Mouse (Mus musculus): ENCODE results near the gene Gm7735. TPM values are rescaled to one million over a fixed set of nuclear protein-coding genes. Genes with fewer than 3 reads are reported as not detected.
"Not testable (repeated sequence)": the region's sequence is repeated elsewhere in the genome, so short reads cannot be mapped to it uniquely, and the experiment has no call there.

Gene Gm7735
- polyA plus RNA-seq (2015; fragmentation: Nextera tagmentation; extraction: Ambion mirVana) = not detected in 2 replicates

- ATAC-seq; H3K27ac ChIP-seq (ENCODE audit: low read length); H3K4me2 ChIP-seq (ENCODE audit: low read length); H3K4me1 ChIP-seq (ENCODE audit: control insufficient read depth, insufficient read depth, low read length); H3K9ac ChIP-seq (ENCODE audit: low read depth, low read length); H3K27me3 ChIP-seq (ENCODE audit: control insufficient read depth, insufficient read depth, low read depth, low read length); H3K9me3 ChIP-seq (replicated peaks; ENCODE audit: control insufficient read depth, low read length, poor library complexity, severe bottlenecking); H3K4me3 ChIP-seq (ENCODE audit: low read depth, low read length); H3K36me3 ChIP-seq (ENCODE audit: control insufficient read depth, insufficient read depth, low read length): not testable (repeated sequence)
Measured at GRCm38 (mm10) chr16:89169190-89169589, at the start of gene Gm7735. Gene Gm7735, plus strand, starts transcription at chr16:89169490.

DNA sequence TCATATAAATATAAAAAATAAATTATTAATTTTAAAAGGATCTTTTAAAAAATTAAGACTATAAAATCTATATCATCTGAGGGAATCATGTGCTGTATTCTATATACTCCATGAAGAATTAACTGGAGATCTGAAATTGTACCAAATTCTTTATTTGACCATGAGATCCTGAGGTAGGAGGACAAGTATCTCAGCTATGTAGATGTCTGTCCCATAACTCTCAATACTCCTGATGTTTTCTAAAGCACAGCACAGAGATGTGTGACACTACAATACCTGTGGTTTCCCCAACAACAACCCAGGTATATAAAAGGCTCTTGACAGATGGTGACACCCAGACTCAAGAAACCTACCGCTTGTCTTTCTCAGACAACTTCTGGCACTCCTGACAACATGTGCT, 28.7 kb upstream of the Gm7735 start, which contains the start of gene Gm6358:
TSS of gene Gm6358 (plus strand) at position 301 of the 400 bp plus-strand sequence.
- no peak for ATAC-seq
- Histone ChIP-seq H3K9me3 (replicated peaks; ENCODE audit: control insufficient read depth, low read length, poor library complexity, severe bottlenecking) (no peaks in the 10 kb centered on the region), H3K4me1 (ENCODE audit: control insufficient read depth, insufficient read depth, low read length) (no peaks in the 10 kb centered on the region), H3K4me3 (ENCODE audit: low read depth, low read length) (no peak within 1 kb of the TSS), H3K27ac (ENCODE audit: low read length) (no peak within 1 kb of the TSS), H3K4me2 (ENCODE audit: low read length) (no peak within 1 kb of the TSS), H3K9ac (ENCODE audit: low read depth, low read length) (no peak within 1 kb of the TSS), H3K36me3 (ENCODE audit: control insufficient read depth, insufficient read depth, low read length) (no peaks in the 10 kb centered on the region), H3K27me3 (ENCODE audit: control insufficient read depth, insufficient read depth, low read depth, low read length) (no peaks in the 10 kb centered on the region)
- 100% methylated on average over 1 of the region's 1 CpGs for WGBS

GRCm38 (mm10) chr16:89150786-89151185, 18.5 kb upstream of the Gm7735 start, which contains the start of gene Gm10061:
Gene Gm10061, plus strand, starts transcription at chr16:89151086.
- Histone ChIP-seq H3K4me1 (ENCODE audit: control insufficient read depth, insufficient read depth, low read length) (no peaks in the 10 kb centered on the region), H3K9me3 (replicated peaks; ENCODE audit: control insufficient read depth, low read length, poor library complexity, severe bottlenecking) (no peaks in the 10 kb centered on the region), H3K27me3 (ENCODE audit: control insufficient read depth, insufficient read depth, low read depth, low read length) (no peaks in the 10 kb centered on the region), H3K27ac (ENCODE audit: low read length) (no peak within 1 kb of the TSS), H3K36me3 (ENCODE audit: control insufficient read depth, insufficient read depth, low read length) (no peaks in the 10 kb centered on the region), H3K4me2 (ENCODE audit: low read length) (no peak within 1 kb of the TSS), H3K4me3 (ENCODE audit: low read depth, low read length) (no peak within 1 kb of the TSS), H3K9ac (ENCODE audit: low read depth, low read length) (no peak within 1 kb of the TSS)
- ATAC-seq = no peak
- 100% methylated on average over 1 of the region's 1 CpGs for WGBS

- Histone ChIP-seq H3K9ac (ENCODE audit: low read depth, low read length) (no peak within 1 kb of the TSS), H3K27me3 (ENCODE audit: control insufficient read depth, insufficient read depth, low read depth, low read length) (no peaks in the 10 kb centered on the region), H3K9me3 (replicated peaks; ENCODE audit: control insufficient read depth, low read length, poor library complexity, severe bottlenecking) (no peaks in the 10 kb centered on the region), H3K4me3 (ENCODE audit: low read depth, low read length) (no peak within 1 kb of the TSS), H3K27ac (ENCODE audit: low read length) (no peak within 1 kb of the TSS), H3K4me2 (ENCODE audit: low read length) (no peak within 1 kb of the TSS), H3K4me1 (ENCODE audit: control insufficient read depth, insufficient read depth, low read length) (no peaks in the 10 kb centered on the region), H3K36me3 (ENCODE audit: control insufficient read depth, insufficient read depth, low read length) (no peaks in the 10 kb centered on the region)
- 87% methylated on average over 4 of the region's 4 CpGs for WGBS
- ATAC-seq = no peak
Measured at GRCm38 (mm10) chr16:89157652-89158051, 11.6 kb upstream of the Gm7735 start, which contains the start of gene Gm9789. Gene Gm9789, plus strand, starts transcription at chr16:89157952.

DNA sequence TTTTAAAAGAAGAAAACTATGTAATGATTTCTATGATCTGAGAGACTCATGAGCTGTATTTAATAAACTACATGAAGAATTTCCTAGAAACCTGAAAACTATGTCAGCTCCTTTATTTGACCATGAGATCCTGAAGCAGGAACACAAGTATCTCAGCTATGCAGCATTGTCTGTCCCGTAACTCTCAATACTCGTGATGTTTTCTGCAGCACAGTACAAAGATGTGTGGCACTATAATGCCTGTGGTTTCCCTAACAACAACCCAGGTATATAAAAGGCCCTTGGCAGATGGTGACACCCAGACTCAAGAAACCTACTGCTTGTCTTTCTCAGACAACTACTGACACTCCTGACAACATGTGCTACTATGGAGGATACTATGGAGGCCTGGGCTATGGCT, 5.1 kb downstream of the Gm7735 start, which contains the start of gene 1110057P08Rik:
TSS of gene 1110057P08Rik (plus strand) at position 301 of the 400 bp plus-strand sequence.
- no peak within 1 kb of the TSS for H3K27ac ChIP-seq (ENCODE audit: low read length)
- H3K36me3 ChIP-seq (ENCODE audit: control insufficient read depth, insufficient read depth, low read length) = no peaks in the 10 kb centered on the region
- H3K9ac ChIP-seq (ENCODE audit: low read depth, low read length) = no peak within 1 kb of the TSS
- no peaks in the 10 kb centered on the region for H3K27me3 ChIP-seq (ENCODE audit: control insufficient read depth, insufficient read depth, low read depth, low read length)
- H3K4me2 ChIP-seq (ENCODE audit: low read length) = no peak within 1 kb of the TSS
- no peaks in the 10 kb centered on the region for H3K4me1 ChIP-seq (ENCODE audit: control insufficient read depth, insufficient read depth, low read length)
- no peaks in the 10 kb centered on the region for H3K9me3 ChIP-seq (replicated peaks; ENCODE audit: control insufficient read depth, low read length, poor library complexity, severe bottlenecking)
- no peak within 1 kb of the TSS for H3K4me3 ChIP-seq (ENCODE audit: low read depth, low read length)
- ATAC-seq = no peak
- 74% methylated on average over 2 of the region's 2 CpGs for WGBS

- 89% methylated on average over 4 of the region's 4 CpGs for WGBS
- Histone ChIP-seq H3K27ac (ENCODE audit: low read length) (no peak overlapping the region), H3K27me3 (ENCODE audit: control insufficient read depth, insufficient read depth, low read depth, low read length) (no peaks in the 10 kb centered on the region), H3K9me3 (replicated peaks; ENCODE audit: control insufficient read depth, low read length, poor library complexity, severe bottlenecking) (no peaks in the 10 kb centered on the region), H3K4me2 (ENCODE audit: low read length) (no peak overlapping the region), H3K36me3 (ENCODE audit: control insufficient read depth, insufficient read depth, low read length) (no peaks in the 10 kb centered on the region), H3K9ac (ENCODE audit: low read depth, low read length) (no peak overlapping the region), H3K4me3 (ENCODE audit: low read depth, low read length) (no peak overlapping the region), H3K4me1 (ENCODE audit: control insufficient read depth, insufficient read depth, low read length) (no peaks in the 10 kb centered on the region)
- ATAC-seq = no peak
Measured at GRCm38 (mm10) chr16:89188621-89189020, 19.3 kb downstream of the Gm7735 start.

- Histone ChIP-seq H3K9me3 (replicated peaks; ENCODE audit: control insufficient read depth, low read length, poor library complexity, severe bottlenecking) (no peaks in the 10 kb centered on the region), H3K4me1 (ENCODE audit: control insufficient read depth, insufficient read depth, low read length) (no peaks in the 10 kb centered on the region), H3K27me3 (ENCODE audit: control insufficient read depth, insufficient read depth, low read depth, low read length) (no peaks in the 10 kb centered on the region), H3K4me3 (ENCODE audit: low read depth, low read length) (no peak within 1 kb of the TSS), H3K27ac (ENCODE audit: low read length) (no peak within 1 kb of the TSS), H3K9ac (ENCODE audit: low read depth, low read length) (no peak within 1 kb of the TSS), H3K4me2 (ENCODE audit: low read length) (no peak within 1 kb of the TSS), H3K36me3 (ENCODE audit: control insufficient read depth, insufficient read depth, low read length) (no peaks in the 10 kb centered on the region)
- WGBS = 85% methylated on average over 1 of the region's 1 CpGs
- ATAC-seq = no peak
Measured at GRCm38 (mm10) chr16:89205561-89205960, 36.3 kb downstream of the Gm7735 start, which contains the start of gene Krtap20-2. Gene Krtap20-2, plus strand, starts transcription at chr16:89205861.

Other genes with a start within 250 kb of the Gm7735 start
- gene Krtap19-9b, start 237.2 kb upstream of the Gm7735 start, polyA plus RNA-seq (2015; fragmentation: Nextera tagmentation; extraction: Ambion mirVana) = not detected in 2 replicates
- gene Krtap16-3, start 206.6 kb upstream of the Gm7735 start, polyA plus RNA-seq (2015; fragmentation: Nextera tagmentation; extraction: Ambion mirVana) = not detected in 2 replicates
- gene Krtap22-2, start 158.7 kb upstream of the Gm7735 start, polyA plus RNA-seq (2015; fragmentation: Nextera tagmentation; extraction: Ambion mirVana) = not detected in 2 replicates
- gene Gm10229, start 154.2 kb upstream of the Gm7735 start, polyA plus RNA-seq (2015; fragmentation: Nextera tagmentation; extraction: Ambion mirVana) = not detected in 2 replicates
- gene Krtap6-1, start 137.8 kb upstream of the Gm7735 start, polyA plus RNA-seq (2015; fragmentation: Nextera tagmentation; extraction: Ambion mirVana) = not detected in 2 replicates
- gene Gm10228, start 128.0 kb upstream of the Gm7735 start, polyA plus RNA-seq (2015; fragmentation: Nextera tagmentation; extraction: Ambion mirVana) = not detected in 2 replicates
- not detected in 2 replicates for gene Krtap6-5, start 121.6 kb upstream of the Gm7735 start, polyA plus RNA-seq (2015; fragmentation: Nextera tagmentation; extraction: Ambion mirVana)
- gene 1110025L11Rik, start 105.5 kb upstream of the Gm7735 start, polyA plus RNA-seq (2015; fragmentation: Nextera tagmentation; extraction: Ambion mirVana) = not detected in 2 replicates
- not detected in 2 replicates for gene Krtap6-3, start 85.5 kb upstream of the Gm7735 start, polyA plus RNA-seq (2015; fragmentation: Nextera tagmentation; extraction: Ambion mirVana)
- gene Gm6358, start 28.6 kb upstream of the Gm7735 start, polyA plus RNA-seq (2015; fragmentation: Nextera tagmentation; extraction: Ambion mirVana) = not detected in 2 replicates
- not detected in 2 replicates for gene Gm10061, start 18.4 kb upstream of the Gm7735 start, polyA plus RNA-seq (2015; fragmentation: Nextera tagmentation; extraction: Ambion mirVana)
- not detected in 2 replicates for gene Gm9789, start 11.5 kb upstream of the Gm7735 start, polyA plus RNA-seq (2015; fragmentation: Nextera tagmentation; extraction: Ambion mirVana)
- not detected in 2 replicates for gene 1110057P08Rik, start 5.2 kb downstream of the Gm7735 start, polyA plus RNA-seq (2015; fragmentation: Nextera tagmentation; extraction: Ambion mirVana)
- not detected in 2 replicates for gene Krtap20-2, start 36.4 kb downstream of the Gm7735 start, polyA plus RNA-seq (2015; fragmentation: Nextera tagmentation; extraction: Ambion mirVana)
- gene Krtap21-1, start 234.4 kb downstream of the Gm7735 start, polyA plus RNA-seq (2015; fragmentation: Nextera tagmentation; extraction: Ambion mirVana) = not detected in 2 replicates

All from midbrain, embryonic 16.5 days (tissue).